Mouse (Mus musculus) stomach, embryonic 16.5 days (tissue): ENCODE data around the gene Hist2h3b. TPM values are rescaled to one million over a fixed set of nuclear protein-coding genes. Genes with fewer than 3 reads are reported as not detected.

ENCODE experiments used
- ATAC-seq: fragments of 200-750 bp; cut with Nextera tagmentation; 2 replicates; pipeline ENCODE4 v1.8.0; 2017; ENCODE audit warnings: moderate number of reproducible peaks, moderate TSS enrichment; ENCODE audit not compliant: insufficient read depth, low FRiP score
- H3K27ac ChIP-seq: fragments of 300-500 bp; sonication (generic); 2 replicates; pipeline ENCODE4 v1.5.1; 2014; ENCODE audit warnings: low read length
- H3K27me3 ChIP-seq: fragments of 300-500 bp; sonication (generic); 2 replicates; pipeline ENCODE4 v1.6.1; 2014; ENCODE audit warnings: low read length, control low read depth, mixed read lengths; ENCODE audit not compliant: control insufficient read depth, insufficient read depth
- H3K36me3 ChIP-seq: fragments of 300-500 bp; sonication (generic); 2 replicates; pipeline ENCODE4 v1.6.1; 2014; ENCODE audit warnings: low read length; ENCODE audit not compliant: control insufficient read depth, insufficient read depth
- H3K4me1 ChIP-seq: fragments of 300-500 bp; sonication (generic); 2 replicates; pipeline ENCODE4 v1.6.1; 2014; ENCODE audit warnings: low read length, control low read depth, mixed read lengths; ENCODE audit not compliant: control insufficient read depth, insufficient read depth
- H3K4me2 ChIP-seq: fragments of 300-500 bp; sonication (generic); 2 replicates; pipeline ENCODE4 v1.6.1; 2014; ENCODE audit warnings: low read depth, low read length, mixed read lengths
- H3K4me3 ChIP-seq: fragments of 300-500 bp; sonication (generic); replicated peaks from 2 replicates; pipeline ENCODE4 v1.5.1; 2014; ENCODE audit warnings: mild to moderate bottlenecking, low read length
- H3K9ac ChIP-seq: fragments of 300-500 bp; sonication (generic); 2 replicates; pipeline ENCODE4 v1.6.1; 2014; ENCODE audit warnings: low read length
- H3K9me3 ChIP-seq: fragments of 300-500 bp; sonication (generic); replicated peaks from 2 replicates; pipeline ENCODE4 v1.6.1; 2016; ENCODE audit warnings: low read length, control low read depth; ENCODE audit not compliant: control insufficient read depth
- WGBS: fragments of 180-500 bp; shearing (Covaris S2); extraction: QIAGEN DNeasy Blood & Tissue Kit; methylation state at CpG from one replicate; pipeline ENCODE4 v1.1.7; 2014; 5-methylcytosine and 5-hydroxymethylcytosine counted together
- microRNA-seq: library from miRNA; unstranded; fragments of <30 nt; microRNA quantifications from one replicate; pipeline ENCODE4, GENCODE M21; 2016
- polyA plus RNA-seq: library from polyadenylated mRNA; unstranded; fragments of >200 nt; fragmentation: Nextera tagmentation; extraction: Ambion mirVana; gene quantifications from 2 replicates; pipeline ENCODE4 v1.2.1, GENCODE M21; 2015

The Hist2h3b gene
- polyA plus RNA-seq, 1 experiment from 2014 or later = 39.2 TPM

GRCm38 (mm10) chr3:96300706-96301529 is 32.5 kb downstream of the Hist2h3b start:
- Histone ChIP-seq H3K4me2 (peak overlapping the region; percentile 46), H3K27ac (no peak overlapping the region; the same call in 1 of the 2 replicates), H3K4me3 (peak overlapping the region; percentile 27), H3K9me3 (no peaks in the 10 kb centered on the region), H3K27me3 (no peaks in the 10 kb centered on the region), H3K36me3 (no peaks in the 10 kb centered on the region), H3K4me1 (no peaks in the 10 kb centered on the region), H3K9ac (peak overlapping the region; percentile 46; the same call in 1 of the 2 replicates)
- 66% methylated on average over 26 of the region's 26 CpGs for WGBS
- ATAC-seq = no peak

- H3K27me3 ChIP-seq = no peaks in the 10 kb centered on the region
- no peaks in the 10 kb centered on the region for H3K36me3 ChIP-seq
- no peaks in the 10 kb centered on the region for H3K9me3 ChIP-seq
- no peak overlapping the region for H3K4me2 ChIP-seq
- no peak overlapping the region for H3K27ac ChIP-seq
- no peak for ATAC-seq
- no peak overlapping the region for H3K9ac ChIP-seq
- no peak overlapping the region for H3K4me3 ChIP-seq
- H3K4me1 ChIP-seq = no peaks in the 10 kb centered on the region
- WGBS = 70% methylated on average over 5 of the region's 5 CpGs
Measured at GRCm38 (mm10) chr3:96302076-96302475, 33.6 kb downstream of the Hist2h3b start.

- Histone ChIP-seq H3K27me3 (no peaks in the 10 kb centered on the region), H3K4me3 (no peak overlapping the region), H3K36me3 (no peaks in the 10 kb centered on the region), H3K4me1 (no peaks in the 10 kb centered on the region), H3K9me3 (no peaks in the 10 kb centered on the region), H3K4me2 (no peak overlapping the region), H3K9ac (no peak overlapping the region), H3K27ac (no peak overlapping the region)
- no peak for ATAC-seq
- 64% methylated on average over 9 of the region's 9 CpGs for WGBS
Measured at GRCm38 (mm10) chr3:96306506-96306905, 38.1 kb downstream of the Hist2h3b start.

- no peaks in the 10 kb centered on the region for H3K27me3 ChIP-seq
- no peaks in the 10 kb centered on the region for H3K36me3 ChIP-seq
- no peak overlapping the region for H3K27ac ChIP-seq
- ATAC-seq = no peak
- no peak overlapping the region for H3K4me3 ChIP-seq
- no peak overlapping the region for H3K9ac ChIP-seq
- H3K9me3 ChIP-seq = no peaks in the 10 kb centered on the region
- 47% methylated on average over 3 of the region's 3 CpGs for WGBS
- no peaks in the 10 kb centered on the region for H3K4me1 ChIP-seq
- H3K4me2 ChIP-seq = no peak overlapping the region
Measured at GRCm38 (mm10) chr3:96309441-96309840, 41.0 kb downstream of the Hist2h3b start.

GRCm38 (mm10) chr3:96312341-96313098 is 44.1 kb downstream of the Hist2h3b start:
- Histone ChIP-seq H3K4me2 (no peak overlapping the region), H3K36me3 (no peaks in the 10 kb centered on the region), H3K9me3 (no peaks in the 10 kb centered on the region), H3K27me3 (no peaks in the 10 kb centered on the region), H3K4me1 (no peaks in the 10 kb centered on the region), H3K9ac (no peak overlapping the region), H3K4me3 (no peak overlapping the region), H3K27ac (no peak overlapping the region)
- no peak for ATAC-seq
- 57% methylated on average over 8 of the region's 8 CpGs for WGBS

Small RNA genes lying within 50 kb of the gene (microRNA-seq; reads per million reads assigned to microRNA genes)
- gene Gm44492 (not detected), gene Gm47311 (not detected), gene Gm47313 (not detected)

Other genes starting within 250 kb of the Hist2h3b start
- 31.7 and 39.6 TPM in 2 replicates for gene Vps45, start 210.2 kb upstream of the Hist2h3b start, polyA plus RNA-seq
- 11.8 and 13.1 TPM in 2 replicates for gene Otud7b, start 164.1 kb upstream of the Hist2h3b start, polyA plus RNA-seq
- 19.4 and 21.2 TPM in 2 replicates for gene Mtmr11, start 106.7 kb upstream of the Hist2h3b start, polyA plus RNA-seq
- gene Sf3b4, start 96.3 kb upstream of the Hist2h3b start, polyA plus RNA-seq = 124 and 125 TPM in 2 replicates
- 4.1 and 4.4 TPM in 2 replicates for gene Sv2a, start 87.5 kb upstream of the Hist2h3b start, polyA plus RNA-seq
- 46.8 and 50.0 TPM in 2 replicates for gene Bola1, start 48.9 kb upstream of the Hist2h3b start, polyA plus RNA-seq
- 0.92 TPM in 1 of 2 replicates, not detected in the other for gene Hist2h2ab, start 48.8 kb upstream of the Hist2h3b start, polyA plus RNA-seq
- gene Hist2h2ac, start 47.8 kb upstream of the Hist2h3b start, polyA plus RNA-seq = 2.9 and 6.3 TPM in 2 replicates
- 9.3 and 10.6 TPM in 2 replicates for gene Hist2h2be, start 47.5 kb upstream of the Hist2h3b start, polyA plus RNA-seq
- gene Hist2h3c2, start 29.5 kb upstream of the Hist2h3b start, polyA plus RNA-seq = 2.6 TPM in 1 of 2 replicates, not detected in the other
- 49.4 and 53.3 TPM in 2 replicates for gene Hist2h2aa2, start 28.4 kb upstream of the Hist2h3b start, polyA plus RNA-seq
- gene Hist2h2aa1, start 23.2 kb upstream of the Hist2h3b start, polyA plus RNA-seq = 19.4 and 20.8 TPM in 2 replicates
- 1.3 and 2.1 TPM in 2 replicates for gene Hist2h3c1, start 22.0 kb upstream of the Hist2h3b start, polyA plus RNA-seq
- gene Hist2h4, start 5.3 kb upstream of the Hist2h3b start, polyA plus RNA-seq = 7.8 and 8.6 TPM in 2 replicates
- 7.3 and 12.4 TPM in 2 replicates for gene Hist2h2bb, start 1.1 kb downstream of the Hist2h3b start, polyA plus RNA-seq
- 3.0 and 3.4 TPM in 2 replicates for gene Fcgr1, start 25.3 kb downstream of the Hist2h3b start, polyA plus RNA-seq
- gene BC107364, start 183.7 kb downstream of the Hist2h3b start, polyA plus RNA-seq = 0.17 and 0.29 TPM in 2 replicates